17 mouse cellular contexts compared by ENCODE assay signal in the genomic region with DNA sequence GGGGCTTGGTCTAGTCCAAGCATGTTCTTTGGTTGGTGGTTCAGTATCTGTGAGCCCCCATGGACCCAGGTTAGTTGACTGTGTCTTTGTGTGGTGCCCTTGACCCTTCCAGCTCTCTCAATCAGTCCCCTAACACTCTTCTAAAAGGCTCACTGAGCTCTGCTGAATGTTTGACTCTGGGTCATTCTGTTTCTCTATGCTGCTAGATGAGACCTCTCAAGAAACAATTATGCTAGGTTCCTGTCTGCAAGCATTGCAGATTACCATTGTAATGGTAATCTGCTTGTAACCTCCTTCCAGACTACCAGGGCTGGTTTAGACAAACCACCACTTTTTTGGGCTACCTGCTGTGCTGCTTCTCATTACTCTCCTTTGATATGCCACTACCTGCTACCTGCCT.
DNase-seq lines count a peak whose midpoint lies in the region; ATAC-seq lines count a peak whose summit lies in the region.
"Had no signal": no experiment of that assay in that cellular context is flagged by ENCODE, and none has a peak within 500 bp of the region (broad histone marks: within the 10 kb centered on the region; RNA-seq: fewer than 3 reads in every experiment).

No protein-coding gene starts in this region.

- DNase-seq in ES-CJ7 (ENCODE audit: low read depth, low spot score) (peak; percentile 97), R1 (ENCODE audit: low read depth, low spot score) (peak; percentile 93), ZHBTc4 (ENCODE audit: low read depth, low spot score) (peak; percentile 95)
- no peak for DNase-seq in cerebellum, adult 18-20 months
- DNase-seq in lung, postnatal 36 days: no peak
- DNase-seq: adrenal gland, adult 2 months; adrenal gland, postnatal 10 days; adrenal gland, postnatal 25 days; cerebellum, adult 11 months; cerebellum, adult 2 months; cerebellum, adult 9-10 months; cerebellum, postnatal 10 days; cerebellum, postnatal 25 days had no signal

- no peak for ATAC-seq in frontal cortex, adult (ENCODE audit: low TSS enrichment)
- ATAC-seq: forebrain, embryonic 14.5 days; forebrain, embryonic 16.5 days; Patski had no signal

Comparison
In these comparisons a context has a peak if more than half of its experiments do, and no peak if none do; other contexts are left out.
1. DNase-seq: peak in ES-CJ7 (single experiment), R1 (single experiment) and ZHBTc4 (single experiment); none in cerebellum, adult 18-20 months (0 of 2) and lung, postnatal 36 days (single experiment).